Mouse (Mus musculus): Measurements from ENCODE around the gene Slx4ip.

Slx4ip gene

DNA sequence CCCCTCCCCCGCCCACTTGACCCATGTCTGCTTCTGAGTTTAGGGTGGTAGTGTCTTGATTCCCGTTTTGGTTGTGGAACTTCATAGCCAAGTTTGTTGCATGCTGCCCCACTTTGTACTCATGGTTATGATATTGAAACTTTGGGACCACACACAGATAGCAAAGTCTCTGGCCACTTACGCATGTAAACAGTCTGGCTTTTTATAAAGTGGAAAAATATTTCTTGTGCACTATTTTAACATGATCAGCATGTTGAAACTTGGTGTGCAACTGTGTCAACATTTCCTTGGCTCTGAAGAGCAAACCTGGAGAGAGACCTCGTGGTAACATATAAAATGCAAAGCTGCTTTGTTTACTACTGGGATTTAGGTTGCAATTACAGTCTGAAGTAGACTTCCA is 56.5 kb downstream of the Slx4ip start:
- no peak for DNase-seq (ENCODE audit: low read depth, low spot score)

GRCm38 (mm10) chr2:136947937-136948336 is 56.9 kb downstream of the Slx4ip start:
- no peak for DNase-seq (ENCODE audit: low read depth, low spot score)

- no peak for DNase-seq (ENCODE audit: low read depth, low spot score)
Measured at GRCm38 (mm10) chr2:136952238-136952637, 61.2 kb downstream of the Slx4ip start.

- DNase-seq (ENCODE audit: low read depth, low spot score): no peak
Measured at GRCm38 (mm10) chr2:136955726-136956571, 64.9 kb downstream of the Slx4ip start.

GRCm38 (mm10) chr2:136958697-136959096 is 67.7 kb downstream of the Slx4ip start:
- DNase-seq (ENCODE audit: low read depth, low spot score): no peak

- DNase-seq (ENCODE audit: low read depth, low spot score): no peak
Measured at GRCm38 (mm10) chr2:136975774-136976173, 84.8 kb downstream of the Slx4ip start.

GRCm38 (mm10) chr2:136979056-136979772 is 88.2 kb downstream of the Slx4ip start:
- no peak for DNase-seq (ENCODE audit: low read depth, low spot score)

DNA sequence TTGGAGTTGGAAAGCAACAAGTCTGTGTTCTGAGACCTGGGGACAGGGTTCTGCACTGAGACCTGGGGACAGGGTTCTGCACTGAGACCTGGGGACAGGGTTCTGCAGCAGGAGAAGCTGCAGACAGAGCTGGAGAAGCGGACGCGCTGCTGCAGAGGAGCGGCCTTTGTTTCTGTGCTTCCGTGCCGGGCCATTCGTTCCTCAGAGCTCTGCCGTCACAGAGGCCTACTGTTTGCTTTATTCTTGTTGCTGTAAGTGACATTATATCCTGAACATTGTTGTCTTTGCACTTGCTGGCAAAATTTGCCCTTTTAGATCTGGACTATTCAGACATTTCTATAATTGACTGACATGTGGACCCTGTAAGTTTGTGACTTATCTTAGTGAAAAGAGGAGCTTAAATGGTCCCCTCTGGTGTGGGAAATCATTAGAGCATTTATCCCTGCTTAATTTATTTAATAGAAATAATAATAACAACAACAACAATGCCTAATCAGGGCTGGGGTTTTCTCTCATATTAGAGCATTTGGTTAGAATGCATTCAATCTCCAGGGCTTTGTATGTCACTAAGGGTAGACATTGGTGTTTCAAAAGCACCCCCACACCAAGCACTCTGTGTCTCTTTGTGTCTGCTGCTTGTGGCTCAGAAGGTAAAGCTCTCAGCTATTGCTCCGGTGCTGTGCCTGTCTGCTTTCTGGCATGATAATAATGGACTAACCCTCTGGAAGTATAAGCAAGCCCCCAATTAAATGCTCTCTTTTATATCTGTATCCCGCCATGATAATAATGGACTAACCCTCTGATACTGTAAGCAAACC is 90.3 kb downstream of the Slx4ip start:
- no peak for DNase-seq (ENCODE audit: low read depth, low spot score)

GRCm38 (mm10) chr2:136983959-136984358 is 92.9 kb downstream of the Slx4ip start:
- DNase-seq (ENCODE audit: low read depth, low spot score): no peak

GRCm38 (mm10) chr2:136985998-136986730 is 95.1 kb downstream of the Slx4ip start:
- no peak for DNase-seq (ENCODE audit: low read depth, low spot score)

GRCm38 (mm10) chr2:136993116-136993515 is 102.1 kb downstream of the Slx4ip start:
- DNase-seq (ENCODE audit: low read depth, low spot score): no peak

GRCm38 (mm10) chr2:136997104-136997503 is 106.1 kb downstream of the Slx4ip start:
- DNase-seq (ENCODE audit: low read depth, low spot score): peak; percentile 4

DNA sequence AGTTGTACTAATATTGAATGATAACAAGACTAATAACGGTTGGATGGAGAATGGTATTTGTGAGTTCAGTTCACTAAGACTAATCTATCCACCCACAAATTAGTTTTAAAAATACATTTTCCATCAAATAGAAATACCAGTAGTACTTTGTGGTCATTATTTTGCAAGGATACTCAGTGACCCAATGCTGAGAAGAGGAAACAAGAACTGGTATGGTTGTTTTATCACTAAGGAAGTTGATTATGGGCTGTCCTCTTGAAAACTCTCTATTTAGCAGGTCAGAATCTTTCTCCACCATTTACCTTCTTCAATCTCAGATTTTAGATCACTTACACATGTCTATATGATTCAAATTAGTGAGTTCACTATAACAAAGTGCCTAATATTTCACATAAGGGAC is 111.0 kb downstream of the Slx4ip start:
- DNase-seq (ENCODE audit: low read depth, low spot score): no peak

GRCm38 (mm10) chr2:137006656-137007055 is 115.6 kb downstream of the Slx4ip start:
- DNase-seq (ENCODE audit: low read depth, low spot score): no peak

GRCm38 (mm10) chr2:137011980-137012379 is 121.0 kb downstream of the Slx4ip start:
- DNase-seq (ENCODE audit: low read depth, low spot score): no peak

GRCm38 (mm10) chr2:137013151-137013550 is 122.1 kb downstream of the Slx4ip start:
- DNase-seq (ENCODE audit: low read depth, low spot score): no peak

DNA sequence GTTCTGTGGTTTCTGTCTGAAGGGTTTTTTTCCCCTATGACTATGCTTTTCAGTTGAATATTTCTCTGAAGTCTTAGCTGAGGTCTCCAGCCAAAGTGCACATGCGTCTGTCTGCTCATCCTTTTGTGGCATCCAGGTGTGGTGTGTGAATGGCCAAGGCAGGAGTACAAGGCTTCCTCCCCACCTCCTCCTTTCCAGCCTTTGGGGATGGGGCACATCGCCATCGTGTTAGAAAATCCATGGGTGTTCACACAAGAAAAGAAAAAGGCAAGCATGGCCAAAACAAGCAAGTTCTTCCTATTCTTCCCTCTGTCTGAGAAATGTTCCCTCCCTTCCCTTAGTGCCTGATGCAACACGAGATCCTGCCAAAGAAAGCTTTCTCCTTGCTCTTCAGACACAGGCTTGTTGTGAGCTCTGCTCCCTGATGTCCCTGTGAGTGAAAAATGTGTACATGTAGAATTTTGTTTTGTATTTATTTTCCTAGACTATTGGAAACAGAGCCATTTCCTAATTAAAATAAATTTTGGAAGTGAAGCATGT is 122.9 kb downstream of the Slx4ip start:
- DNase-seq (ENCODE audit: low read depth, low spot score): no peak

GRCm38 (mm10) chr2:137014423-137014822 is 123.4 kb downstream of the Slx4ip start:
- no peak for DNase-seq (ENCODE audit: low read depth, low spot score)

- DNase-seq (ENCODE audit: low read depth, low spot score): no peak
Measured at GRCm38 (mm10) chr2:137044122-137044521, 153.1 kb downstream of the Slx4ip start.

DNA sequence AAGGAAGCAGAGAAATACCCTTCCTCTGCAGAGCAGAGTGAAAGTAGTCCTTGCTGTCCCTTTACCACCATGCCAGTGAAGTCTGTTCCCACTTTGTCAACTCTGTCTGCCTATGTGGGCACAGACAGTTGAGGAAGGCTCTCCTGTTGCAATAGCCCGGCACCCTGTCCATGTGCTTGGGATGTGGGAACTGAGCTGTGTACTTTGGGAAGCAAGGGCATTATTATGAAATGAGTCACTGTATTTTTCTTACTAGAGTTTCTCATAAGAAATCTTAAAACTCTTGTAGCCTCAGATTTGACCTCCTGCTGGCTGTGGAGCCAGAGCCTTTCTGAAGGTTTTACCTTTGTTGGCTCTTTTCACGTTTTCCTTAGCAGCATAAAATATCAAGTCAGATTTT is 158.3 kb downstream of the Slx4ip start:
- DNase-seq (ENCODE audit: low read depth, low spot score): no peak

- DNase-seq (ENCODE audit: low read depth, low spot score): no peak
Measured at GRCm38 (mm10) chr2:137049906-137050305, 158.9 kb downstream of the Slx4ip start.
